34 mouse cellular contexts compared by ENCODE assay signal in the genomic region with DNA sequence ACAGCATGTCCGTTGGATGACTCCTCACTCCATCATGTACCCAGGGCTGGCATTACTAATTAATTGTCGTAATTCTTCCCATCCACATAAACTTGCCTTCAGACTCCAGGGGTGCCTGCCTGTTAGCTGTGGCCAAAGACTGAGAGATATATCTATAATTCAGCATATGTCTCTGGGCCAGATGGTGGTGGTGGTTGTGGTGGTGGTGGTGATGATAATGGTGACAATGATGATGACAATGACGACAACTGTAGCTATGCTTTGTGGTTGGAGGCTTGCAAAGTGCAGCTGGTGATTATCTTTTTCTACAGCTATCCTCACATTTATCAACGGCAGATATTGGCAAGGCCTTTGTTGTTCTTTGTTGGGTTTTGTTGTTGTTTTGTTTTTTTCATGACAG. TPM values are rescaled to one million over a fixed set of nuclear protein-coding genes. Genes with fewer than 3 reads are reported as not detected.
"Had no signal": no experiment of that assay in that cellular context is flagged by ENCODE, and none has a peak within 500 bp of the region (broad histone marks: within the 10 kb centered on the region; RNA-seq: fewer than 3 reads in every experiment).

No protein-coding gene starts in this region.

- ATAC-seq: forebrain, embryonic 13.5 days; forebrain, embryonic 14.5 days; forebrain, embryonic 15.5 days; forebrain, embryonic 16.5 days; forebrain, postnatal 0 days had no signal

- H3K36me3 ChIP-seq: embryonic facial prominence, embryonic 10.5 days; embryonic facial prominence, embryonic 12.5 days; embryonic facial prominence, embryonic 13.5 days; embryonic facial prominence, embryonic 15.5 days; forebrain, embryonic 10.5 days; forebrain, embryonic 12.5 days; forebrain, embryonic 15.5 days had no signal

- H3K27ac ChIP-seq: embryonic facial prominence, embryonic 10.5 days; embryonic facial prominence, embryonic 12.5 days; embryonic facial prominence, embryonic 13.5 days; embryonic facial prominence, embryonic 15.5 days; forebrain, embryonic 10.5 days; forebrain, embryonic 12.5 days; forebrain, embryonic 13.5 days; forebrain, embryonic 15.5 days; gastrocnemius, adult 2 months; heart, adult 2 months had no signal

- H3K4me3 ChIP-seq: embryonic facial prominence, embryonic 10.5 days; embryonic facial prominence, embryonic 12.5 days; embryonic facial prominence, embryonic 13.5 days; embryonic facial prominence, embryonic 15.5 days; erythroblast, embryonic 14.5 days; forebrain, embryonic 10.5 days; forebrain, embryonic 12.5 days; forebrain, embryonic 13.5 days; forebrain, embryonic 15.5 days; gastrocnemius, adult 2 months; heart, adult 2 months had no signal

- H3K4me2 ChIP-seq: embryonic facial prominence, embryonic 12.5 days; embryonic facial prominence, embryonic 13.5 days; embryonic facial prominence, embryonic 15.5 days; forebrain, embryonic 12.5 days; forebrain, embryonic 13.5 days; forebrain, embryonic 15.5 days had no signal

- DNase-seq: cerebellum, adult 9-10 months; cerebellum, adult 9-11 months; cerebellum, postnatal 10 days; cerebellum, postnatal 14 days; cerebellum, postnatal 25 days; cerebellum, postnatal 36 days; embryo, embryonic 11 days; forebrain, postnatal 0 days; gastrocnemius, adult 2 months; gastrocnemius, postnatal 10 days; gastrocnemius, postnatal 14 days; gastrocnemius, postnatal 25 days; gastrocnemius, postnatal 36 days; heart, adult 11 months; heart, adult 18-20 months; heart, adult 2 months had no signal

- H3K27me3 ChIP-seq: forebrain, embryonic 15.5 days had no signal

- H3K9me3 ChIP-seq: embryonic facial prominence, embryonic 10.5 days; embryonic facial prominence, embryonic 12.5 days; embryonic facial prominence, embryonic 13.5 days; embryonic facial prominence, embryonic 15.5 days; forebrain, embryonic 10.5 days; forebrain, embryonic 12.5 days; forebrain, embryonic 13.5 days; forebrain, embryonic 15.5 days had no signal

- H3K9ac ChIP-seq: embryonic facial prominence, embryonic 12.5 days; embryonic facial prominence, embryonic 13.5 days; embryonic facial prominence, embryonic 15.5 days; forebrain, embryonic 12.5 days; forebrain, embryonic 13.5 days; forebrain, embryonic 15.5 days; forebrain, postnatal 0 days had no signal

RNA-seq across cellular contexts. Expression of gene Slc32a1, which starts 17.2 kb away (rescaled TPM):
- total RNA-seq: common myeloid progenitor, adult 5-6 weeks; gastrocnemius, adult 18-20 months; gastrocnemius, adult 2 months; gastrocnemius, adult 8-10 months; gastrocnemius, postnatal 14 days; gastrocnemius, postnatal 25 days; gastrocnemius, postnatal 36 days; gastrocnemius, postnatal 4 days; granulocyte monocyte progenitor cell, adult 5-6 weeks; heart, adult 18-20 months; heart, adult 2 months; heart, adult 8-10 months had no signal
- polyA plus RNA-seq: embryonic facial prominence, embryonic 12.5 days; embryonic facial prominence, embryonic 13.5 days; erythroblast, embryonic 14.5 days; gonadal fat pad, adult 2 months; heart, adult 2 months had no signal
